Mouse (Mus musculus): ENCODE data around the gene Fermt1. TPM values are rescaled to one million over a fixed set of nuclear protein-coding genes. Genes with fewer than 3 reads are reported as not detected.

The Fermt1 gene
- total RNA-seq, 2 experiments from 2014 or later = not detected

DNA sequence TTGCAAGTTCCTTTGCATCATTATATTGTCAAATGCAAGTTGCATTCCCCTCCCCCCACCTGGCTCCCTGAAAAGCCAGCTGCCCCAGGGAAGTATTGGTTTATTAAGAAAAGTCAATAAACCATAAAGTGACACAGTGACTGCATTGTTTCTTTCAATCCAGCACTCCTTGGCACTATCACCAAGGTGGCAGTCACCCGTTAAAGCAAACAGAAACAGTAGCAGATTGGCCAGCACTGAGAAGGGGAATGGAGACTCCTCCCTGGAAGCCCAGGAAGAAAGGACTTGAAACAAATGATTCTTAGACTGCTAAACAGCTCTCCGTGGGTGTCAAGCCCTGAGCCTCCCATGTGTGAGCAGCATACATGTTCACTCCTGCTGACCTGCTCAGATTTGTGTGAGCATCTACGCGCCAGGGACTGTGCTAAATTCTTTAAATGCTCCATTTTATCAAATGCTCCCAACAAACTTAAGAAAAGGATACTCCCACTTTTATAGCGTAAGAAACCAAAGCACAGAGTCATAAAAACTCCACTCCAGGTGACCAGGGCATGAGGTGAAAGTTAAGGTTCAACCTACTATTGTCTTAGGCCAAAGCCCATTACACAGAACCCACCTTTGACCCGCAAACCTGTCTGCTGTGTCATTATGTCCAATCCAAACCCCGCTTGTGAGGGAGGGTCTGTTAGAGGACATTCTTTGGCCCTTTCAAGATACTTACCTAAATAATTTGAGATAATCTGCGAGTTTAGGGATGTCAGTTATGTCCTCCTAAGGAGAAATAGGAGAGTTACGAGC lies 23.4 kb downstream of the Fermt1 start:
- intact Hi-C loops (cut with DNase I) = no loop called here
- no peak for DNase-seq

DNA sequence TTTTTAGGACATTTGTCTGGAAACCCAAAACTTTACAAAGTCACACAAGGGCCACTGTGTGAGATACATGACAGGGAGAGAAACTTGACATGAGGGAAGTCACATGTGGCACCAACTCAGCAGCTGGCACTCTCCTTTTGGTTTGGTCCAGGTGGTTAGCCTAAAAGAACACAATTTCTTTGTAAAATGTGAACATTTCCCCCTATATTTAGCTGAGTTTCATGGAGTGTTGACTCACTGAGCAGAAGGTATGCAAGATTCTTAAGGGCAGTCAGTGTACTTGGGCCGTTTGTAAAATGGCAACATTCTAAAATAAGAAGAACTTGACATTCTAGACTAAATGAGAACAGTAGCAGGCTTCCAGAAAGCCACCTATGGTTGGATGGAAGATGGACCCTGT lies 30.9 kb downstream of the Fermt1 start:
- intact Hi-C loops (cut with DNase I) = no loop called here
- no peak for DNase-seq

DNA sequence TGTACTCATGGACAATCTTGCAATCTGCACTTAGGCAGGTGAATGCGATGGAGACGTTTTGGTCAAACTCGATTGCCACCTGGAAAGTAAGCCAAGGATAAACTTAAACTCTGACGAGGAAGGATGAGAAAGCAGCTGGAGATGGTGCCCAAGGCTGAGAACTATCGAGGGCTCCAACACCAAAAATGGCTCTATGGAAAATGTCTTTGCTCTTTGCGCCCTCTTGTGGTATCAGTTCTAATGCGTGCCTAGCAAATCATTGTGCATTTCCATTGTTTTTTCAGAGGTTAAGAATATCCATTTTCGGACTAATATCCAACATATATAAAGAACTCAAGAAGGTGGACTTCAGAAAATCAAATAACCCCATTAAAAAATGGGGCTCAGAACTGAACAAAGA lies 38.9 kb downstream of the Fermt1 start:
- DNase-seq = peak; percentile 38 to 59
- intact Hi-C loops (cut with DNase I) = loop anchor here (5.0 to 10.0 kb wide), 2 partner anchors 192 to 589 kb away; no protein-coding TSS in a partner anchor

DNA sequence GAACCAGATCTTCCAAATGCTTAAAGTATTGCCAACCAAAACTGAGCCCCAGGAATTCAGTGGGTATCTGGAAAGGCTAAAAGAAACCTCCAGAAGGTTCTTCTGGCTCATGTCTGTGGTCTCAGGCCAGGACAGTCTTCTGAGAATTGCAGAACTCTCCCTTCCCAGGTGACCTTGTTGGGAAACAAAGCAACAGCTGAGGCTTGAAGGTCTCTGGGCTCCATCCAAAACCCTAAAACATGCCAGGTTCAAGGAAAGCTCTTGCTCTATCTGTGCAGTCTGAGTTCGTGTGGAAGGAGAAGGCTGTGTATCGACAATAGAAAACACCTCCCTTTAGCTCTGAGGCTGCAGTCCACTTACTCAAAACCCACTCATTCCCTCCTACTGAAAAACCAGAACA lies 40.7 kb downstream of the Fermt1 start:
- intact Hi-C loops (cut with DNase I) = loop anchor here (5.0 to 10.0 kb wide), 3 partner anchors 190 to 588 kb away; no protein-coding TSS in a partner anchor
- DNase-seq = no peak

DNA sequence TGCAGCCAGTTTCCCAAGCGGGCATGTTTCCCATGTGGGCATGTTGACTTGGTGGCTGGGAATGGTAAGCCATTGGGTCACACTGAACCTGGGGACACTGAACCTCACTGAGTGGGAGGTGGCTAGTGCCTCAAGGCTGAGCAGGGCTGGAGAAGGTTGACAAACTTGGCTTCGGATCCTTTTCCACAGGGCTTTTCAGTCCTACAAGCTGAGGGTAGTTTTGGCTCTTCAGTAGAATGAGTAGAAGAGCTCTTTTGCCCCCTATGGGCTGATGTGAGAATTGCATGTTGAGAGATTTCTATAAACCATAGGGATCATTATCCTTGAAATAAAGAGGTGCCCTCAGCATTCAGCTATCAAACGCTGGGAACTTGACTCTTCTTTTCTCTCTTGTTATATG lies 42.2 kb downstream of the Fermt1 start:
- intact Hi-C loops (cut with DNase I) = loop anchor here (1.0 to 10.0 kb wide), 3 partner anchors 57 to 386 kb away; partner anchors contain the start of gene Crls1
- DNase-seq = peak; percentile 51 to 76

DNA sequence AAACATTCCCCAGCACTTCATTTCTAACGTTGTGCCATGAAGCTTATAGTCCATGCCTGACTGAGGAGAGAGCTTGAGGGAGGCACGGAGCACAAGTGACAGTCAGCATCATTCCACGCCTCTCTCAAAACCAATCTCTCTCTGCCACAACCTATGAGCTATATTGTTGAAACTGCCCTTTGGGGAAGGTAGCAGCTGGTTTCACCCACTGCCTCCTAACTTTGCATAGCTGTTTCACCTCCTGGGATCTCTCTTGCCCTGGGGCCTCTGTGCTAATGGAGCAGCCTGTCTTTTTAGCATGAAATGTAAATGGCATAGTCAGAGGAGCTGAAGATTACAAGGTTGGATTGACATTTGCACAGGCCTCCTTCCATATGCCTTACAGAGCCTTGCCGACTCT lies 43.6 kb downstream of the Fermt1 start:
- no peak for DNase-seq
- intact Hi-C loops (cut with DNase I) = loop anchor here (5.0 to 10.0 kb wide), 2 partner anchors 187 to 385 kb away; no protein-coding TSS in a partner anchor

DNA sequence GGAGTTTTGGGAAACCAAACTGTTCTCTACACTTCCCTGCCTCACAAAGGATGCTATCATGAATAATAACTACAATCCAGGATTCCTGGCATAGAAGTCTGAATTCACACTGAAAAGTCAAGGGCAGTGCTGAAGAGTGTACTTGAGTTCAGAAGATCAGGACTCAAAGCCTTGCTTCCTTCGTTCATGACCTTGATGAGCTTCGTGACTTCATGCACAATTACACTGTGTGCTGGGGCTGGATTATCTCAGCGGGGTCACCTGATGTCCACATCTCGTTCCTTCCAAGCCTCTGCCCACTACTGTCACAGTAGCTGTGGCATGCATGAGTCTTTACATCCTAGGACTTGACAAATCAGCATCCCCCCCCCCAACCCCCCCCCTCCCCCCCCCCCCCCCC lies 44.1 kb downstream of the Fermt1 start:
- intact Hi-C loops (cut with DNase I) = loop anchor here (5.0 to 10.0 kb wide), 2 partner anchors 187 to 384 kb away; no protein-coding TSS in a partner anchor
- no peak for DNase-seq

DNA sequence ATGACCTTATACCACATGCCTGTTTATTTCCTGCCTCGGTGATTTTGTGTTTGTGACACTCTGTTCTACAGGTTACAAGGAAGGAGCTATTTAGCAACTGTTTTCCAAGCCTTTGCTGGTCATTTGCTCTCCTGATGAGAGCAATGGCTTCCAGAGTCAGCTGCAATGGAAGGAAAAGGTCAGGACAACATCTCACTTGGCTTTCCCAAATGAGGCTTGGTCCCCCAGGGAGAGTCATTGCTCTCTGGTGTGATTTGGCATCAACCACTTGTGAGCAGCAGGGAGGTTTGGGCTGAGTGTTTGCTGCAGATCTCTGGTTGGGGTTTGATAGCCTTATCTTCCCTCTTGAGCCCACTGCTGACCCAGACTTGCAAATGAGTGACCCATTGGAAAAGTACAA lies 45.1 kb downstream of the Fermt1 start:
- intact Hi-C loops (cut with DNase I) = loop anchor here (5.0 to 10.0 kb wide), 2 partner anchors 186 to 383 kb away; no protein-coding TSS in a partner anchor

DNA sequence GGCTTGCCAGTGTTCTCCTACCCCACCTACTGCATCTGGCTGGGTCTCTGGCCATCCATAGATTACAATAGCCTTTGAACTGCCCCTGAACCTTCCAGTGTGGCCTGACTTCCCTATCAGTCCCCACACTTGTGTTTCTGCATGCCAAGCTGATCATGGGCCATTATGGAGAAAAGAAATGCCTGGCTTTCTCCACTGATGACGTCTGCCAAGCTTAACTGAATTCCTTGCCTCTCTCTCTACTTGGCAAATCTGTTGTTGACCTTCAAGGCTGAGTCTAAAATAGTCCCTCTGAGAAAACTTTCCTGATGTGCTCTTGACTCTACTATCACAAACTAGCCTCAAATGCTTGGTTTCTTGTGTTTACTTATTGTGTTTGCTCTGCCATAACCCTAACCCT lies 47.5 kb downstream of the Fermt1 start:
- intact Hi-C loops (cut with DNase I) = no loop called here
- no peak for DNase-seq

More for the DNA sequence above, 45.1 kb downstream of the Fermt1 start:
- DNase-seq = no peak

DNA sequence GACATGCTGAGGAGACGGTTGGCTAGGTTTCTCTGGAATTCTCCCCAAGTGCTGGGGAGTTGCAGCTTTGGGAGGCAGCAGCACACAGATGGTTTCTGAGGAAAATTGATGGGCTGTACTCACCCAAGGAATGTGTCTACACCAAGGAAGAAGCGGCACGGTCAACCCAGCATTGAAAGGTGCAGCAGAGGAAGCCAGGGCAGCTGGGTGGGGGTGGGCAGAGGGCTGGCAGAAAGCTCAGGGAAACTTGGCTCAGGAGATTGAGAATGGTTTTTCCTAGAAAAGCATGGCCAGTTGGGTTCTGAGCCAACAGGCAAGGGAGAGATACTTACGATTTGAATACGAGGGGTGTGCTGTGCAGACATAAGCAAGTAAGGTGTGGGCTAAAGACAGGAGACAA lies 51.9 kb downstream of the Fermt1 start:
- intact Hi-C loops (cut with DNase I) = no loop called here
- no peak for DNase-seq

DNA sequence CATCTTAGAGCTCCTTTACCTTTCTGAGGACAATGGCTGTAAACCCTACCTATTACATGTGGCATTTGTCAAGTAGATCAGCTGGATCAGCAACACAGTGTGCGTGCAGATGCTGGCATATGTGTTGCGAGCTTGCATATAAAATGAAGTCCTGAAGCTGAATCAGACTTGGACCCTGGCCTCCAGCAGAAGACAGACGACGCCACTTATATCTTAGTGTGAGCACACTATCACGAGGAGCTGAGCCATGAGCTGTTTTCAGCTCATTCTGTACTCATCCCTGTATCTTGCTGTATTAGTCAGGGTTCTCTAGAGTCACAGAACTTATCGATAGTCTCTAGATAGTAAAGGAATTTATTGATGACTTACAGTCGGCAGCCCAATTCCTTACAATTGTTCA lies 60.4 kb downstream of the Fermt1 start:
- intact Hi-C loops (cut with DNase I) = no loop called here

DNA sequence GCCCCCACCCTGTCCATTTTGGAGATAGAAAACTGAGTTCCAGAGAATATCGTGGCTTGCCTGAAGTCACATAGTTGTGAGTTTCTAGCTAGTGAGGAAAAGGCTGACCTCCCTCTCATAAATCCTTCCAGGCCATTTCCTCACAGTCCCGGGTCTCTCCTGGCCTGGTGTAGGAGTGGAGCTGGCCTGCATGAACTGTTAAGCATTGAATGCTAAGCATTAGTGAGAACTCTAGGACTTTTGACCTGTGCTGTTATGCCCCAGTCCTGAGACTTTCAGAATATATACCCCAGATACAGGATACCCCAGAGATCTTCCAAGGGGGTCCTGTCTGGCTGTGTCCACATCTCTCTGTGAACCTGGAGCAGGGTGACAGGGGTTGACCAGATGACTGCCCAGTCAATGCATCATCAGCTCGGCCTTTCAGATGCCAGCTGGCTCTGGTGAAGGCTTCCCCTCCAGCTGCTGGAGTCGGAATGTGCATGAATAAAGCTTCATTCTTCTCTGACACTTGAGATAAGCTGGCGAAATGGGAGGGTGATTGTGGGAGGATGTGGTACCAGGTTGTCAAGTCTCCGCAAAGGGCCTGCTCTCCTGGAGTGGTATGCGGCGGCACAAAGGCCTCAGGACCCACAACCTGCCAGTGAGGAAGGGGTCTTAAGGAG lies 61.3 kb downstream of the Fermt1 start:
- intact Hi-C loops (cut with DNase I) = no loop called here
- DNase-seq = no peak

More for the DNA sequence above, 60.4 kb downstream of the Fermt1 start:
- no peak for DNase-seq

DNA sequence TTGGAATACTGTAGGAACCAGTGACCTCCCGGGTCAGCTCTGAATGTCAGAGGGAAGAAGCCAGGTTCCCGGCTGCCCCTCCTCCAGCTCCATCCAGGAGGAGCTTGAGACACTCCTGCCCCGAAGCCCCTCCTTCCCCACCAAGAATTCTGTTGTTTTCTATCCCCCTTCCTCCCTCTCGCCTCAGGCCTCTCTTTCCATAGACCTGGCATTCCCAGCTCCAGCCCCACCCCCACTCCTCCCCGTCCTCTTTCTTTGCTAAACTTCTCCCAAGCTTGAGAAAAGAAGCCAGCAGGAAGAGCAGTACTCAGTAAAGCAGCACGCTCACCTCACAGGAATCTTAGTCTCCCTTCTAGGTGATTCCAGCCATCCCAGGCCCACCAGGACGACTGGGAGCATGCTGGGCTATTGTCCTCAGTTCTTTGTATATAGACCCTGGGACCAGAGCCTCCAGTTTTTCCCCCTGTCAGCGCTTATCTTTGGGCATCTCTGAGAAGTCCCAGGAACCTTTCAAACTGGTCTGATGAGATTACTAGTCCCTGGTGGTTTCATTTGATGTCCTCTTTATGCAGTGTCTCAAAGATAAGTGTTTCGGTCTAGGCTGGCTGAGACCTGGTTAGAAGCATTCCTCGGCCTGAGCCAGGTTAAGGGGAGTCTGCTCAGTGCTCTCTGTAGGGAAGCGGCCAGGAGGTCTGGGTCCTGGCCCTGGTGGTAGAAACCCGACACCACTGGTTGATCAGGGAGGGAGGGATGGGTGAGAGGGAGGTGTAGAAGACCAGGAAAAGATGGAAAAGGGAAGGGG lies 64.7 kb downstream of the Fermt1 start, which contains the start of gene Lrrn4:
TSS of gene Lrrn4 (minus strand) at position 48 of the 802 bp plus-strand sequence.
- DNase-seq = no peak
- intact Hi-C loops (cut with DNase I) = no loop called here

DNA sequence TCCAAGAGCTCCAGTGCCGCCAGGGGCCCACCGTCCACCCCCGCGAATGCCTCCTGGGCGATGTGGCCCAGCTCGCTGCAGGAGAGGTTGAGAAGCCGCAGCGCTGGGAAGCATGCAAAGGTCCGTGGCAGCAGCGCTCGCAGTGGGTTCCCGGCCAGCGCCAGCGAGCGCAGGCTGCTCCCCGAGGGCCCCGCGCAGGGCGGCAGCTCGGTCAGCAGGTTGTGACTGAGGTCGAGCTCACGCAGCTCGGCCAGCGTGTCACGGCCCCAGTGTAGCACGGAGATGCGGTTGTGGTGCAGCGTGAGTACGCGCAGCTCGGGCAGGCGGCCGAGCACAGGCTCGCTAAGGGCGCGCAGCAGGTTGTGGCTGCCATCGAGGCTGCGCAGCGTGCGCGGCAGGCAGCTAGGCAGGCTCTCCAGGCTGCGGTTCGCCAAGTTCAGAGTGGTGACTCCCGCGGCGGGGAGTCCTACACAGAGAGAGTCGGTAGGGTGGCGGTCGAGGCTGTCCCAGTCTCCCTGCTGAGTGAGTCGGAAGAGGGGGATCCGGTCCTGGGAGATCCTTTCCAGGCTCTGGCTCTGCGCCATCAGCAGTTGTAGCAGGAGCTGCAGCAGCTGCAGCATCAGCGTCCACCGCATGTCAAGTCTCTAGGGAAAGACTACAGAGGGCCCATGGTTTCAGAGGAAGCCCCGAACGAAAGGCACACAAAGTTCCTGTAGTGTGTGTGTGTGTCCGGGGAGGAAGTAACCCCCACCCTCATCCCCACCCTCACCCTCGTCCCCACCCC lies 66.3 kb downstream of the Fermt1 start:
- DNase-seq = peak; percentile 32 to 50
- intact Hi-C loops (cut with DNase I) = no loop called here

DNA sequence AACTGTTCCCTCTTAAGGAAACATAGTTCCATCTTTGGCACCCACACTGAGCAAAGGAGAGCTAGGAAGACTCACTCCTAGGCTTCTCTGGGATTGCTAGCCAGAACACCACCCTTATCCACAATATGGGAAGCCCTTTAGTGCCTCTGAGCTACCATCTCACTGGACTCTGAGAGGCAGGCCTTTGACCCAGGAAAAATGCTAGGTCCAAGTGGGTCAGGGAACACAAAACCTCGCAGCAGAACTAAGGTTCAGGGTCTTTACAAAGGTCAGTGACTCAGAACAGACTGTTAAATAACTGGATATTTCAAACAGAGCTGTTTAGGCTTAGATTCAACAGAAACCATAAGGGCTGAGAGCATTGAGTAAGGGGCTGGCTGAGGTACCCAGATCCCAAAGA lies 68.7 kb downstream of the Fermt1 start:
- no peak for DNase-seq

DNA sequence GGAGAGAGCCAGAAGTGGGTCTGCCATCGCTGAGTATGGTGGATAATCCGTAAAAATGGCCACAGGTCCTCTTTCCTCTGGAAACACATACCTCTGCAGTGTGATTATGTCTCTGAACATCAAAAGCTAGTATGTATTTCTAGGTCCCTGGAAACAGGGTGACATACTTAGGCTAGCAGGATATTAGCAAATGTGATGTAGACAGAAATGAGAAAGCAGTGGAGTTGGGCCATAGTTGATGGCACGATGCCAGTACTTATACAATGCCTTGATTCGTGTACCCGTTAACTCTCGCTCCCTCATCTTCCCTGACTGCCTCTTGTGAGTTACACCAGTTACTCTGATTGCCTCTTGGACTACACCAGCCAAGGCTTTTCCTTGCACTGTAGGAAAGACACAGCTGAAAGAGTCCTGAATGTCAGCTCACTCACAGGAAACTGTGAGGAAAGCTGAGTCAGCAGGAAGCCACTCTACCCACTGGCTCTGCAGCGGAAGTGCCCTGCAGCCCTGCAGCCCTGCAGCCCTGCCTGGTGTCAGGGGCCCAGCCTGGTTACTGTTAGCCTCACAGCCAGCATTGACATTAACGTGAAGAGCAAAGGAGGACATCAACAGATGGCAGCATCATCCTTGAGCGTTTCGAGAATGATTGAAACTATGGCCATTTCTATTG lies 71.9 kb downstream of the Fermt1 start:
- DNase-seq = no peak
- intact Hi-C loops (cut with DNase I) = no loop called here

More for the DNA sequence above, 68.7 kb downstream of the Fermt1 start:
- intact Hi-C loops (cut with DNase I) = no loop called here

DNA sequence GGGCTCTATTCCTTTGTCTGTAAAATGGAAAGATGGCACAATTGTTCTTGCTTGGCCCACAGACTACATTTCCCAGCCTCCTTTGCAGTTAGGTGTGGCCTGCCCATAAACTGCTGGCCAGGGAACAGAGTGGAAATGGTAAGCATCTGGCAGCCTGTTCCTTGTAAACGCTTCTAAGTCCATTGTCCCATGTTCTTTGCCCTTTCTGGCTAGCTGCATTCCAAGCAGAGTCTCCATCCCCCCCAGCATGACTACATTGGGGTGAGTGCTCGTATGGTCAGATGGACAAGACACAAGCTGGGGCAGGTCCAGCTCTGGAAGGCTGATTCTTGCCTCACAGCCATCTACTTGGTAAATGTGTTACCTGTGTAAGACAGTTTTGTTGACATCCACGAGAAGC lies 74.0 kb downstream of the Fermt1 start:
- intact Hi-C loops (cut with DNase I) = no loop called here

DNA sequence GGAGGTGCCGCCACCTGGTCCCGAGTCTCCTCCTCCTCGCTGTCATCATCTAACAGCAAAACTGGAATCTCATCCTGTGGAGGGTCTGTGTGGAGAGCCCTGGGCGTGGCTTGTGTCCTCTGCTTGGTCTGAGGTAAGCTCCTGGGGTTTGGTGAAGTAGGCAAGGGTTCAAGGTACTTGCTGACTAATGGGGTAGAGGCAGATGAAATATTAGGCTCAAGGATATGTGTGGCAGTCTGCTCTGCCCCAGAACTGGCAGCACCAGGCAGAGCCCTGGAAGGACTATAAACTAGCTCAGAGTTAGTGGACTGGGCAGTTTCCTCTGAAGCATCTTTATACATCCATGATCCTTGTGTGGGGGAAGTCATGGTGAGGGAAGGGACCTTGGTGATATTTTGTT lies 75.4 kb downstream of the Fermt1 start:
- no peak for DNase-seq
- intact Hi-C loops (cut with DNase I) = no loop called here

More for the DNA sequence above, 74.0 kb downstream of the Fermt1 start:
- DNase-seq = no peak

DNA sequence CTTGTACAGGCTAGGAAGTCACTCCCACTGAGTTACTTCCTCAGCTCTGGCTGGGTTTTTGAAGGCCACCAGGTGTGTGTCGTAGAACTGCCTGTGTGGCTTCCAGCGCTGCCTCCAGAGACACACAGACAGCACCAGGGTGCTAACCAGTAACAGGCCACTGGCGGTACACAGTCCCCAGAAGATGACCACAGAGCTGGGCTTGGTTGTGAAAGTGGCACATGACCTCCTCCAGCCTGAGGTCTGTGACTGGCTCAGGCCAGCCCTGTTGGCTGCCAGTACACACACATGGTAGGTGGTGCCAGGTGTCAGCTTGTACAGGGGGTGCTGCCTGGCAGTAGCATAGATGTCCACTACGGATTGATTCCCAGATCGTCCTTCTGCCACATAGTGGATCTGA lies 76.0 kb downstream of the Fermt1 start:
- intact Hi-C loops (cut with DNase I) = no loop called here
- no peak for DNase-seq

All from heart, postnatal 10 days (tissue).